Mouse (Mus musculus) ES-Bruce4 (cell line): ENCODE results near the gene Cd6.

Experiments
- CTCF ChIP-seq: IDR thresholded peaks from one replicate; pipeline ENCODE4 v1.8.1; 2011; ENCODE audit warnings: low read depth, low read length
- EP300 ChIP-seq: IDR thresholded peaks from 2 replicates; pipeline ENCODE4 v1.6.1; 2011; ENCODE audit warnings: low read depth, low read length; ENCODE audit not compliant: insufficient read depth
- POLR2A ChIP-seq: IDR thresholded peaks from one replicate; pipeline ENCODE4 v1.8.1; 2011; ENCODE audit warnings: low read length; ENCODE audit not compliant: insufficient read depth

GRCm38 (mm10) chr19:10798576-10798975 lies 31.3 kb downstream of the Cd6 start:
- TF ChIP-seq POLR2A (no peak), CTCF (no peak), EP300 (no peak)
